Mouse (Mus musculus) intestine, postnatal 0 days (tissue): ENCODE data around the gene Slc16a13. TPM values are rescaled to one million over a fixed set of nuclear protein-coding genes. Genes with fewer than 3 reads are reported as not detected.

ENCODE experiments used
- ATAC-seq: fragments of 200-750 bp; cut with Nextera tagmentation; 2 replicates; pipeline ENCODE4 v1.8.0; 2017; ENCODE audit warnings: mild to moderate bottlenecking, moderate TSS enrichment, moderate library complexity
- H3K27ac ChIP-seq: fragments of 300-500 bp; sonication (generic); 2 replicates; pipeline ENCODE4 v1.5.1; 2014; ENCODE audit warnings: mild to moderate bottlenecking, low read depth, low read length, moderate library complexity
- H3K27me3 ChIP-seq: fragments of 300-500 bp; sonication (generic); replicated peaks from 2 replicates; pipeline ENCODE4 v1.6.1; 2014; ENCODE audit warnings: low read length, mixed read lengths; ENCODE audit not compliant: control insufficient read depth, insufficient read depth
- H3K36me3 ChIP-seq: fragments of 300-500 bp; sonication (generic); 2 replicates; pipeline ENCODE4 v1.6.1; 2014; ENCODE audit warnings: mild to moderate bottlenecking, moderate library complexity; ENCODE audit not compliant: control insufficient read depth, insufficient read depth
- H3K4me1 ChIP-seq: fragments of 300-500 bp; sonication (generic); replicated peaks from 2 replicates; pipeline ENCODE4 v1.6.1; 2014; ENCODE audit warnings: antibody characterized with exemption, low read length, mixed read lengths; ENCODE audit not compliant: control insufficient read depth, insufficient read depth
- H3K4me2 ChIP-seq: fragments of 300-500 bp; sonication (generic); replicated peaks from 2 replicates; pipeline ENCODE4 v1.6.1; 2014; ENCODE audit warnings: low read depth, mild to moderate bottlenecking, moderate library complexity
- H3K4me3 ChIP-seq: fragments of 300-500 bp; sonication (generic); 2 replicates; pipeline ENCODE4 v1.5.1; 2014; ENCODE audit warnings: low read depth, low read length
- H3K9ac ChIP-seq: fragments of 300-500 bp; sonication (generic); 2 replicates; pipeline ENCODE4 v1.6.1; 2014; ENCODE audit warnings: mild to moderate bottlenecking, low read depth, low read length
- H3K9me3 ChIP-seq: fragments of 300-500 bp; sonication (generic); 2 replicates; pipeline ENCODE4 v1.6.1; 2016; ENCODE audit warnings: mixed run types; ENCODE audit not compliant: control insufficient read depth
- CTCF ChIP-seq: sonication (generic); IDR thresholded peaks from 2 replicates; pipeline ENCODE4 v1.5.1; 2016; ENCODE audit warnings: low read depth, mild to moderate bottlenecking, control low read depth, antibody characterized with exemption, moderate library complexity
- WGBS: fragments of 180-500 bp; shearing (Covaris S2); extraction: QIAGEN DNeasy Blood & Tissue Kit; methylation state at CpG from one replicate; pipeline ENCODE4 v1.1.7; 2014; 5-methylcytosine and 5-hydroxymethylcytosine counted together
- polyA plus RNA-seq: library from polyadenylated mRNA; unstranded; fragments of >200 nt; fragmentation: Nextera tagmentation; extraction: Ambion mirVana; gene quantifications from 2 replicates; pipeline ENCODE4 v1.2.1, GENCODE M21; 2015

Slc16a13 gene
- polyA plus RNA-seq, 1 experiment from 2014 or later = 9.9 TPM

DNA sequence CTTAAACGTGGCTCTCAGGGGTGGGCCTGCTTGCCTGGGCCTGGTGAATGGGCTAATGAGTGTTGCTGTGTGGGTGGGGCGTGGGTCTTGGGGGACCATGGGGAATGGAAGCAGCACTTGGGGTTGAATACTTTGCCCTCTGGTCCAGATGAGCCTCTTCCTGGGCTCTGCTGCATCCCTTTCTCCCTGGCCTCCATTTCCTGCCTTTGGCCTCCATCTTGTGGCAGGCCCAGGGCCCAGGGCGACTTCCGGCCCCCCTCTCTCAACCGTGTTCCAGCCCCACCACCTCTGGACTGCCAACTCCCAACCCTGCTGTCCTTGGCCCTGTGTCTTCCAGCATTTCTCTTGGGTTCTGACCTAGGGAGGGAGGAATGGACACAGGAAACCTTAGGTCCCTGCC is 13.2 kb upstream of the Slc16a13 start:
- no peak overlapping the region for H3K27ac ChIP-seq
- H3K9ac ChIP-seq = no peak overlapping the region
- H3K4me3 ChIP-seq = no peak overlapping the region
- no peak overlapping the region for H3K4me2 ChIP-seq
- TF ChIP-seq CTCF = no peak
- ATAC-seq = no peak
- peaks cover 7% of the 10 kb centered on the region; the same call in 1 of the 2 replicates for H3K27me3 ChIP-seq
- H3K4me1 ChIP-seq = peaks cover 6% of the 10 kb centered on the region; the same call in 1 of the 2 replicates
- no peaks in the 10 kb centered on the region for H3K9me3 ChIP-seq
- peaks cover 11% of the 10 kb centered on the region; the same call in 1 of the 2 replicates for H3K36me3 ChIP-seq
- 62% methylated on average over 5 of the region's 5 CpGs for WGBS

DNA sequence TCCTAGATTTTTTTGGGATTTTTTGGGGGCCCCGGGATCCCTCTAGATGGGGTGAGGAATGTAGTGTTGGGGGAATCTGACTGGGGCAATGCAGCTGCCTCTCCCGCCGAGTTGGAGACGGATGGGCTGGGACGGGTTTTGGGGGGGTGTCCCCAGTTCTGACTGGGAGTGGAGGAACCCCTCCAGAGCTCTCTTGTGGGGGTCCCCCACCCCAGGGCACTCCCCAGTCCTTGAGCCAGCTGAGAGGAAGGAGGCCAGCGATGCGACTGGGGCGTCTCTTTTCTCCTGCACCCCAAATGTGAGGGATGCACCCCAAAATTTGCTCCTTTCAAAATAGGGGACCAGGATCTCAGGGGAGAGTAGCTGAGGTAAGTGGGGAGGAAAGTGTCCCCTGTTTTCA is 12.2 kb upstream of the Slc16a13 start:
- TF ChIP-seq CTCF = no peak
- Histone ChIP-seq H3K36me3 (peaks cover 11% of the 10 kb centered on the region; the same call in 1 of the 2 replicates), H3K4me3 (peak overlapping the region; percentile 32; the same call in 1 of the 2 replicates), H3K4me1 (peaks cover 6% of the 10 kb centered on the region; the same call in 1 of the 2 replicates), H3K4me2 (peak overlapping the region; percentile 55), H3K27me3 (peaks cover 7% of the 10 kb centered on the region; the same call in 1 of the 2 replicates), H3K9ac (peak overlapping the region; percentile 56; the same call in 1 of the 2 replicates), H3K27ac (no peak overlapping the region), H3K9me3 (no peaks in the 10 kb centered on the region)
- WGBS = 35% methylated on average over 8 of the region's 8 CpGs
- no peak for ATAC-seq

DNA sequence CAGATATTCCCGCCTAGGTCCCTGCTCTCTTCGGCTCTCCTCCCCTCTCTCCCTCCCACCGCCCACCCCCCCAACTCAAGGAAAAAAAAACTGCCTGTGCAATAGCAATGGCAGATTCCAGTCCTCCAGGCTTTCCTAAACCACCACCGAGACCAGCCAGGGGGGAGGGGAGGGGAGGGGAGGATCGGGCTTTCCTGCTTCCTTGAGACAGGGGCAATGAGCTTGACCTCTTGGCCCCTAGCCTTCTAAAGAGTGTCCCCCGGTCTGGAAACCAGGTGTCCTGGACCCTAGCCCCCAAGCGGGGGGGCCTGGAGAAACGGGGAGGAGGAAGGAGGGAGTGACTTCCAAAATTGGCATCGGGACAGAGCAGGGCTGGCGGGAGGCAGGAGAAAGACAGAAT is 11.7 kb upstream of the Slc16a13 start:
- TF ChIP-seq CTCF = no peak
- 16% methylated on average over 9 of the region's 10 CpGs for WGBS
- H3K27ac ChIP-seq = no peak overlapping the region
- H3K36me3 ChIP-seq = peaks cover 11% of the 10 kb centered on the region; the same call in 1 of the 2 replicates
- H3K4me3 ChIP-seq = peak overlapping the region; percentile 32
- H3K9me3 ChIP-seq = no peaks in the 10 kb centered on the region
- ATAC-seq = no peak
- H3K27me3 ChIP-seq = peaks cover 7% of the 10 kb centered on the region; the same call in 1 of the 2 replicates
- H3K4me1 ChIP-seq = peaks cover 9% of the 10 kb centered on the region; the same call in 1 of the 2 replicates
- peak overlapping the region; percentile 55 for H3K4me2 ChIP-seq
- peak overlapping the region; percentile 56; the same call in 1 of the 2 replicates for H3K9ac ChIP-seq

DNA sequence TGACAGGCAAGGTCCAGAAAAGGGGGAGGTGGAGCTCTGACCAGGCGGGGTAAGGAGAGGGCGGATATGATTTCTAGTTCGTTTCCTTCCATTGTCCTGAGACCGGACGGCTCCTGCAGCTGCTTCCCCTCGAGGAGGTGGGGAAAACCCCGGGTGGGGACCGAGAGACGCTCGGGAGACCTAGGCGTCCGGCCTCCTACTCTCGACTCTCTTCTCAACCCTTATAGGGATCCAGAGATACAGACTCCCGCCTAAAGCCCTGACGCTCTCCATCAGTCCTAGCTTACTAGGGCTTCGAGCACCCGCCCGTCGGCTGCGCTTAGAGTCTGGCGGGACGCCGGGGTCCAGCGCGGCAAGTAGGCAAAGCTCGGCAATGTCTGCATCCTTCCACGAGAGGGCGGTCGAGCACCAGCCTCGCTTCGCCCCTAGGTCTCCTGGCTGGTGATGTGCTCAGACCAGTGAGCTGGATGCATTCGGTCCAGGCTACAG is 9.4 kb upstream of the Slc16a13 start:
- WGBS = 2% methylated on average over 32 of the region's 32 CpGs
- peak; percentile 35 for ATAC-seq
- Histone ChIP-seq H3K36me3 (peaks cover 4% of the 10 kb centered on the region; the same call in 1 of the 2 replicates), H3K9ac (0 out of 2 replicates have a peak overlapping the region, but pooled peaks have one; percentile 7), H3K4me1 (peaks cover 9% of the 10 kb centered on the region; the same call in 1 of the 2 replicates), H3K4me3 (peak overlapping the region; percentile 35), H3K9me3 (no peaks in the 10 kb centered on the region), H3K27ac (no peak overlapping the region), H3K27me3 (peaks cover 7% of the 10 kb centered on the region; the same call in 1 of the 2 replicates), H3K4me2 (peak overlapping the region; percentile 72)
- TF ChIP-seq CTCF = peak; percentile 99

DNA sequence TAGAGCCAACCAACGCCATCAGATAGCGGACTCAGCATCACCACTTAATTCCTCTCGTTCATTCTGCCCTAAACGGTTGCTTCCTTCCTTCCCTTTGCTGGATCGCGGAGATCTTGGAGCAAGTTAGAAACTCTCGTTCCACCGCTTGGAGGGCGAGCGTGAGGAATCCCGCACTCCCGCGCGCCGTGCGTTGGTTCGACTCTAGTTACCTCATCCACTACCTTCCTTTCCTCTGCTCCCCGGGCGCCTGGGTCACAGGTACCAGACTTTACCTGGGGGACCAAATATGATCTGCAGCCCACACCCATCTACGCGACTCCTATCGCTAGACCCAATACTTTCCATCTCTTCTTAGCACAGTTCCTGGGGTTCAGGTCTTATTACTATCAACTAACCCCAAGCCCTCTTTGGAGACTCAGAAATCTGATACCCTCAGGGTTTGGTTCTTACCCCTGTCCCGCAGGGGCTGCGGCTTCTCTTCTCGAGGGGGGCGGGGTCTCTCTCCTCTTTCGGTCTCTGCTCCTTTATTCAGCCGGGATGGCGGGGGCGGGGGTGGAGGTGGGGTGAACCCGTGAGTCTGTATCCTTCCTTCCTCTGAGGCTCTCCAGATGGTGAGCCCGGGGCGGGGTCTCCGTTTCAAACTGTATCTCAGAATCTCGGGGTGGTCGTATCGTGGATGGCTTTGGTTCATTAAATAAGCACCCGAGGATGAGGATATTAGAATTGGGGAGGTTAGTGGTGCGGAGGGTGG is 8.6 kb upstream of the Slc16a13 start, which contains the start of gene Bcl6b:
Bcl6b (minus strand) TSS at position 539 of the 751 bp plus-strand sequence.
- H3K27me3 ChIP-seq = peaks cover 7% of the 10 kb centered on the region; the same call in 1 of the 2 replicates
- H3K4me2 ChIP-seq = peak within 1 kb of the TSS; percentile 72
- no peaks in the 10 kb centered on the region for H3K36me3 ChIP-seq
- WGBS = 2% methylated on average over 39 of the region's 39 CpGs
- H3K27ac ChIP-seq = peak within 1 kb of the TSS; percentile 54; the same call in 1 of the 2 replicates
- no peak for ATAC-seq
- peak within 1 kb of the TSS; percentile 26; the same call in 1 of the 2 replicates for H3K9ac ChIP-seq
- peak within 1 kb of the TSS; percentile 35 for H3K4me3 ChIP-seq
- peaks cover 9% of the 10 kb centered on the region; the same call in 1 of the 2 replicates for H3K4me1 ChIP-seq
- no peak for TF ChIP-seq CTCF
- no peaks in the 10 kb centered on the region for H3K9me3 ChIP-seq

DNA sequence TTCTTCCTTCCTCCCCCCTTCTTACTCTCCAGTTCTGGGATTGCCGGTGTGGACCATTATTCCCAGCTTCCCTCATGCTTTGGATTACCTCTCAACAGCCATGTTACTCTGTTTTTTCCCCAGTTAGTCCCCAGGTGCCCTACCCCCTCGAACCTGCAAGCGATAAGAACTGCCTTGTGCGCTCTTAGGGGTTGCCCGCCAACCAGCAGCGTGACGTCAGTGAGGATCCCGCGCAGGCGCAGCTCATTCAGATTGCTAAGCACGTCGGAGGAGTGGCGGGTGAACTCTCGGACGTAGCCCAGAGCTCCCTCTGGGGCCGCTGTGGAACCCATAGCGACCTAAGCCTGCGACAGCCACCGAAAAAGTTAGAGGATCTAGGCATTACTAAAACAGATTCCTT is 8.0 kb upstream of the Slc16a13 start:
- WGBS = 1% methylated on average over 19 of the region's 19 CpGs
- peak overlapping the region; percentile 54; the same call in 1 of the 2 replicates for H3K27ac ChIP-seq
- peak overlapping the region; percentile 35 for H3K4me3 ChIP-seq
- no peaks in the 10 kb centered on the region for H3K36me3 ChIP-seq
- H3K9me3 ChIP-seq = no peaks in the 10 kb centered on the region
- H3K4me2 ChIP-seq = peak overlapping the region; percentile 72
- no peak for TF ChIP-seq CTCF
- 0 out of 2 replicates have a peak overlapping the region, but pooled peaks have one; percentile 26 for H3K9ac ChIP-seq
- H3K4me1 ChIP-seq = peaks cover 9% of the 10 kb centered on the region; the same call in 1 of the 2 replicates
- ATAC-seq = peak; percentile 44; the same call in 1 of the 2 replicates
- peaks cover 7% of the 10 kb centered on the region; the same call in 1 of the 2 replicates for H3K27me3 ChIP-seq
